In the genomic region with DNA sequence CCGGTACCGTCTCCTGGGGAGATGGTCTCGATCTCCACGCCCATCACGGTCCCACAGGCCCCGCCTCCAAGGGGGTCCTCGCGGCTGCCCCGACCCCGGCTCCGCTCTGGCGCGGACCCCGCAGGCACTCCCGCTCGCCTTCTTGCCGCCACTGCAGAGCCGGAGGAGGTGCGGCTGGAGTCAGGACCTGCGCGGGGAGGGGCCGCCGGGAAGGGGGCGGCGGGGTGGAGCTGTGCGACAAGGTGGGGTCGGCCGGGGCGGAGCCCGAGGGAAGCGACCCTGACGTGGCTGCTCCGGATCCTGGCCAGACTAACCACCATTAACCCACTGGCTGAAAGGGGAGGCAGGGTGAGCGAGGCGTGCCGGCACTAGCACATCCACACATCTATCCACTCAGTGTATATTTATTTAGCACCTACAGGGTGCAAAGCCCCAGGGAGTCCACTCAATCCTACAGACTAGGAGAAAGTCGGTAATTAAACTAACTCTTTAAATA, we compare ENCODE assay signal across 7 mouse cellular contexts. TPM values are rescaled to one million over a fixed set of nuclear protein-coding genes. Genes with fewer than 3 reads are reported as not detected.
DNase-seq lines count a peak whose midpoint lies in the region; ATAC-seq lines count a peak whose summit lies in the region.

A gene (minus strand): TSS at position 200 of the 496 bp plus-strand sequence.

- ATAC-seq in forebrain, embryonic 16.5 days, result peak; percentile 52
- peak; percentile 61 for ATAC-seq in hindbrain, embryonic 11.5 days (ENCODE audit: low FRiP score)

- H3K9me3 ChIP-seq in forebrain, embryonic 16.5 days (ENCODE audit: control insufficient read depth, low read length), result no peaks in the 10 kb centered on the region
- H3K9me3 ChIP-seq in hindbrain, embryonic 11.5 days (ENCODE audit: control insufficient read depth, low read length), result no peaks in the 10 kb centered on the region

- peaks cover 8% of the 10 kb centered on the region; the same call in 1 of the 2 replicates for H3K27me3 ChIP-seq in forebrain, embryonic 16.5 days (replicated peaks; ENCODE audit: control insufficient read depth, insufficient read depth, low read length)
- H3K27me3 ChIP-seq in hindbrain, embryonic 11.5 days (ENCODE audit: control insufficient read depth, insufficient read depth, low read length), result peaks cover 9% of the 10 kb centered on the region; the same call in 1 of the 2 replicates

- under 1% methylated on average over 37 of the region's 37 CpGs for WGBS in forebrain, embryonic 16.5 days
- 2% methylated on average over 19 of the region's 37 CpGs for WGBS in hindbrain, embryonic 11.5 days

- H3K4me1 ChIP-seq in forebrain, embryonic 16.5 days (replicated peaks; ENCODE audit: control insufficient read depth, insufficient read depth, low read length), result peaks cover 15% of the 10 kb centered on the region
- 0 out of 2 replicates have a peak, but pooled peaks cover 2% of the 10 kb centered on the region for H3K4me1 ChIP-seq in hindbrain, embryonic 11.5 days (replicated peaks; ENCODE audit: control insufficient read depth, insufficient read depth, low read length)

- no peaks in the 10 kb centered on the region for H3K36me3 ChIP-seq in forebrain, embryonic 16.5 days (ENCODE audit: control insufficient read depth, insufficient read depth)
- no peaks in the 10 kb centered on the region for H3K36me3 ChIP-seq in hindbrain, embryonic 11.5 days (ENCODE audit: control insufficient read depth, insufficient read depth, low read length)

- H3K27ac ChIP-seq in forebrain, embryonic 16.5 days (ENCODE audit: low read length), result no peak within 1 kb of the TSS
- H3K27ac ChIP-seq in hindbrain, embryonic 11.5 days (ENCODE audit: low read depth, low read length), result no peak within 1 kb of the TSS

- H3K4me2 ChIP-seq in forebrain, embryonic 16.5 days (ENCODE audit: low read length), result peak within 1 kb of the TSS; percentile 95
- peak within 1 kb of the TSS; percentile 86 for H3K4me2 ChIP-seq in hindbrain, embryonic 11.5 days (replicated peaks; ENCODE audit: low read depth, low read length)

- H3K9ac ChIP-seq in forebrain, embryonic 16.5 days (replicated peaks; ENCODE audit: low read depth, low read length), result peak within 1 kb of the TSS; percentile 86
- H3K9ac ChIP-seq in hindbrain, embryonic 11.5 days (ENCODE audit: low read depth, low read length), result peak within 1 kb of the TSS; percentile 71

- DNase-seq in MN1 (ENCODE audit: low spot score), result peak; percentile 74
- DNase-seq in cerebellum, adult 11 months, result peak; percentile 64
- DNase-seq in hindbrain, embryonic 11.5 days (ENCODE audit: low spot score), result peak; percentile 73
- peak; percentile 51 to 53 for DNase-seq in layer of hippocampus, postnatal 36 days
- peak; percentile 70 to 74 for DNase-seq in lung, postnatal 4 days
- peak; percentile 51 for DNase-seq in right cerebral cortex, postnatal 25 days

- peak within 1 kb of the TSS; percentile 91 for H3K4me3 ChIP-seq in forebrain, embryonic 16.5 days (replicated peaks; ENCODE audit: low read length)
- H3K4me3 ChIP-seq in hindbrain, embryonic 11.5 days (ENCODE audit: low read depth, low read length), result peak within 1 kb of the TSS; percentile 63

RNA-seq across cellular contexts. Expression of the gene that starts here (rescaled TPM):
- polyA plus RNA-seq in forebrain, embryonic 16.5 days (2015; fragmentation: Nextera tagmentation; extraction: Ambion mirVana), result 23.7 and 25.5 TPM in 2 replicates
- polyA plus RNA-seq in hindbrain, embryonic 11.5 days (2014; fragmentation: Nextera tagmentation; extraction: Ambion mirVana), result 19.6 TPM in 2 replicates
- total RNA-seq in layer of hippocampus, postnatal 36 days (2021), result 10 to 100 TPM; 55.8 to 57.2 TPM
